Mouse (Mus musculus): ENCODE results near the gene Ubl7. TPM values are rescaled to one million over a fixed set of nuclear protein-coding genes. Genes with fewer than 3 reads are reported as not detected.

The Ubl7 gene
- polyA plus RNA-seq, 1 experiment, result 714 TPM

- Histone ChIP-seq H3K36me3 (ENCODE audit: control insufficient read depth, insufficient read depth, low read length) (no peaks in the 10 kb centered on the region), H3K27ac (ENCODE audit: control insufficient read depth, insufficient read depth, low read depth, low read length) (peak overlapping the region; percentile 12; the same call in 1 of the 2 replicates), H3K4me1 (ENCODE audit: control insufficient read depth, insufficient read depth, low read length) (peaks cover 6% of the 10 kb centered on the region), H3K4me3 (ENCODE audit: control insufficient read depth, low read depth, low read length) (no peak overlapping the region), H3K27me3 (ENCODE audit: control insufficient read depth, insufficient read depth, low read length) (no peaks in the 10 kb centered on the region)
- TF ChIP-seq POLR2A (IDR thresholded peaks at IDR 0.05; ENCODE audit: control insufficient read depth, low read depth, low read length), result no peak
- TF ChIP-seq CTCF (IDR thresholded peaks at IDR 0.05; ENCODE audit: control insufficient read depth, insufficient read depth, insufficient replicate concordance, low read depth, low read length), result no peak
These were observed 37.7 kb downstream of the Ubl7 start for GRCm38 (mm10) chr9:57948333-57948931.

- no peak overlapping the region for H3K4me3 ChIP-seq (ENCODE audit: control insufficient read depth, low read depth, low read length)
- no peaks in the 10 kb centered on the region for H3K27me3 ChIP-seq (ENCODE audit: control insufficient read depth, insufficient read depth, low read length)
- H3K36me3 ChIP-seq (ENCODE audit: control insufficient read depth, insufficient read depth, low read length), result no peaks in the 10 kb centered on the region
- peak overlapping the region; percentile 69; the same call in 1 of the 2 replicates for H3K27ac ChIP-seq (ENCODE audit: control insufficient read depth, insufficient read depth, low read depth, low read length)
- peaks cover 8% of the 10 kb centered on the region for H3K4me1 ChIP-seq (ENCODE audit: control insufficient read depth, insufficient read depth, low read length)
- TF ChIP-seq CTCF (IDR thresholded peaks at IDR 0.05; ENCODE audit: control insufficient read depth, insufficient read depth, insufficient replicate concordance, low read depth, low read length) (no peak), POLR2A (IDR thresholded peaks at IDR 0.05; ENCODE audit: control insufficient read depth, low read depth, low read length) (no peak)
These were observed 38.4 kb downstream of the Ubl7 start for GRCm38 (mm10) chr9:57949102-57949704.

GRCm38 (mm10) chr9:57949879-57950278 is 39.1 kb downstream of the Ubl7 start:
- Histone ChIP-seq H3K4me1 (ENCODE audit: control insufficient read depth, insufficient read depth, low read length) (peaks cover 8% of the 10 kb centered on the region), H3K27ac (ENCODE audit: control insufficient read depth, insufficient read depth, low read depth, low read length) (peak overlapping the region; percentile 69)
- TF ChIP-seq POLR2A (IDR thresholded peaks at IDR 0.05; ENCODE audit: control insufficient read depth, low read depth, low read length), result no peak
- no peak for TF ChIP-seq CTCF (IDR thresholded peaks at IDR 0.05; ENCODE audit: control insufficient read depth, insufficient read depth, insufficient replicate concordance, low read depth, low read length)

GRCm38 (mm10) chr9:57950519-57950918 is 39.7 kb downstream of the Ubl7 start:
- Histone ChIP-seq H3K36me3 (ENCODE audit: control insufficient read depth, insufficient read depth, low read length) (no peaks in the 10 kb centered on the region), H3K27me3 (ENCODE audit: control insufficient read depth, insufficient read depth, low read length) (no peaks in the 10 kb centered on the region), H3K4me1 (ENCODE audit: control insufficient read depth, insufficient read depth, low read length) (peaks cover 8% of the 10 kb centered on the region), H3K27ac (ENCODE audit: control insufficient read depth, insufficient read depth, low read depth, low read length) (peak overlapping the region; percentile 69; the same call in 1 of the 2 replicates), H3K4me3 (ENCODE audit: control insufficient read depth, low read depth, low read length) (no peak overlapping the region)
- TF ChIP-seq POLR2A (IDR thresholded peaks at IDR 0.05; ENCODE audit: control insufficient read depth, low read depth, low read length), result no peak
- TF ChIP-seq CTCF (IDR thresholded peaks at IDR 0.05; ENCODE audit: control insufficient read depth, insufficient read depth, insufficient replicate concordance, low read depth, low read length), result no peak

More at GRCm38 (mm10) chr9:57949879-57950278, 39.1 kb downstream of the Ubl7 start:
- no peaks in the 10 kb centered on the region for H3K36me3 ChIP-seq (ENCODE audit: control insufficient read depth, insufficient read depth, low read length)
- H3K4me3 ChIP-seq (ENCODE audit: control insufficient read depth, low read depth, low read length), result no peak overlapping the region
- H3K27me3 ChIP-seq (ENCODE audit: control insufficient read depth, insufficient read depth, low read length), result no peaks in the 10 kb centered on the region

GRCm38 (mm10) chr9:57951993-57952392 is 41.2 kb downstream of the Ubl7 start:
- Histone ChIP-seq H3K4me1 (ENCODE audit: control insufficient read depth, insufficient read depth, low read length) (peaks cover 8% of the 10 kb centered on the region), H3K4me3 (ENCODE audit: control insufficient read depth, low read depth, low read length) (no peak overlapping the region)

GRCm38 (mm10) chr9:57954962-57955744 is 44.4 kb downstream of the Ubl7 start:
- TF ChIP-seq CTCF (IDR thresholded peaks at IDR 0.05; ENCODE audit: control insufficient read depth, insufficient read depth, insufficient replicate concordance, low read depth, low read length), result no peak
- TF ChIP-seq POLR2A (IDR thresholded peaks at IDR 0.05; ENCODE audit: control insufficient read depth, low read depth, low read length), result 0 out of 2 replicates have a peak, but pooled peaks have one; percentile 19
- H3K27ac ChIP-seq (ENCODE audit: control insufficient read depth, insufficient read depth, low read depth, low read length), result peak overlapping the region; percentile 27
- H3K36me3 ChIP-seq (ENCODE audit: control insufficient read depth, insufficient read depth, low read length), result no peaks in the 10 kb centered on the region
- no peak overlapping the region for H3K4me3 ChIP-seq (ENCODE audit: control insufficient read depth, low read depth, low read length)
- H3K4me1 ChIP-seq (ENCODE audit: control insufficient read depth, insufficient read depth, low read length), result peaks cover 5% of the 10 kb centered on the region
- H3K27me3 ChIP-seq (ENCODE audit: control insufficient read depth, insufficient read depth, low read length), result no peaks in the 10 kb centered on the region

More at GRCm38 (mm10) chr9:57951993-57952392, 41.2 kb downstream of the Ubl7 start:
- Histone ChIP-seq H3K36me3 (ENCODE audit: control insufficient read depth, insufficient read depth, low read length) (no peaks in the 10 kb centered on the region), H3K27me3 (ENCODE audit: control insufficient read depth, insufficient read depth, low read length) (no peaks in the 10 kb centered on the region), H3K27ac (ENCODE audit: control insufficient read depth, insufficient read depth, low read depth, low read length) (peak overlapping the region; percentile 61)
- TF ChIP-seq POLR2A (IDR thresholded peaks at IDR 0.05; ENCODE audit: control insufficient read depth, low read depth, low read length) (no peak), CTCF (IDR thresholded peaks at IDR 0.05; ENCODE audit: control insufficient read depth, insufficient read depth, insufficient replicate concordance, low read depth, low read length) (no peak)

- Histone ChIP-seq H3K27ac (ENCODE audit: control insufficient read depth, insufficient read depth, low read depth, low read length) (no peak overlapping the region), H3K4me1 (ENCODE audit: control insufficient read depth, insufficient read depth, low read length) (peaks cover 5% of the 10 kb centered on the region), H3K4me3 (ENCODE audit: control insufficient read depth, low read depth, low read length) (no peak overlapping the region), H3K36me3 (ENCODE audit: control insufficient read depth, insufficient read depth, low read length) (no peaks in the 10 kb centered on the region), H3K27me3 (ENCODE audit: control insufficient read depth, insufficient read depth, low read length) (no peaks in the 10 kb centered on the region)
- no peak for TF ChIP-seq CTCF (IDR thresholded peaks at IDR 0.05; ENCODE audit: control insufficient read depth, insufficient read depth, insufficient replicate concordance, low read depth, low read length)
- TF ChIP-seq POLR2A (IDR thresholded peaks at IDR 0.05; ENCODE audit: control insufficient read depth, low read depth, low read length), result no peak
These were observed 45.0 kb downstream of the Ubl7 start for GRCm38 (mm10) chr9:57955764-57956163.

All from testis, adult 2 months (tissue).